Mouse (Mus musculus): ENCODE results near the gene Slit3. TPM values are rescaled to one million over a fixed set of nuclear protein-coding genes. Genes with fewer than 3 reads are reported as not detected.

Gene Slit3
- total and polyA plus RNA-seq, 3 experiments, result 0.76 TPM; not detected in 2

- Histone ChIP-seq H3K4me3 (ENCODE audit: low read depth, low read length) (no peak overlapping the region), H3K4me1 (ENCODE audit: insufficient read depth, low read depth, low read length) (no peaks in the 10 kb centered on the region), H3K27me3 (ENCODE audit: insufficient read depth, low read length) (no peaks in the 10 kb centered on the region), H3K36me3 (replicated peaks) (no peaks in the 10 kb centered on the region), H3K9me3 (replicated peaks) (peaks cover 58% of the 10 kb centered on the region)
- no peak for DNase-seq (ENCODE audit: low spot score)
- TF ChIP-seq GATA1 (IDR thresholded peaks at IDR 0.05; ENCODE audit: borderline replicate concordance, low read length) (no peak), GATA2 (IDR thresholded peaks at IDR 0.05; ENCODE audit: borderline replicate concordance, low read depth, low read length) (no peak), POLR2AphosphoS5 (IDR thresholded peaks at IDR 0.05; ENCODE audit: insufficient replicate concordance, low read depth, low read length) (no peak), CTCF (IDR thresholded peaks at IDR 0.05; ENCODE audit: low read depth, low read length) (no peak), TAL1 (conservative IDR thresholded peaks at IDR 0.05; ENCODE audit: low read depth, low read length) (no peak)
- no peak for ATAC-seq (ENCODE audit: extremely low read depth, insufficient number of reproducible peaks, low FRiP score, poor library complexity, severe bottlenecking)
Observed at GRCm38 (mm10) chr11:35587174-35587959, 466.3 kb downstream of the Slit3 start.

- H3K9me3 ChIP-seq (replicated peaks), result peaks cover 61% of the 10 kb centered on the region
- no peak overlapping the region for H3K4me3 ChIP-seq (ENCODE audit: low read depth, low read length)
- no peak for TF ChIP-seq GATA2 (IDR thresholded peaks at IDR 0.05; ENCODE audit: borderline replicate concordance, low read depth, low read length)
- TF ChIP-seq CTCF (IDR thresholded peaks at IDR 0.05; ENCODE audit: low read depth, low read length), result no peak
- TF ChIP-seq POLR2AphosphoS5 (IDR thresholded peaks at IDR 0.05; ENCODE audit: insufficient replicate concordance, low read depth, low read length), result no peak
- no peak for TF ChIP-seq GATA1 (IDR thresholded peaks at IDR 0.05; ENCODE audit: borderline replicate concordance, low read length)
- no peak for TF ChIP-seq TAL1 (conservative IDR thresholded peaks at IDR 0.05; ENCODE audit: low read depth, low read length)
- ATAC-seq (ENCODE audit: extremely low read depth, insufficient number of reproducible peaks, low FRiP score, poor library complexity, severe bottlenecking) (no peak), DNase-seq (ENCODE audit: low spot score) (no peak)
- no peaks in the 10 kb centered on the region for H3K4me1 ChIP-seq (ENCODE audit: insufficient read depth, low read depth, low read length)
- H3K27me3 ChIP-seq (ENCODE audit: insufficient read depth, low read length), result no peaks in the 10 kb centered on the region; the same call in 1 of the 2 replicates
- H3K36me3 ChIP-seq (replicated peaks), result no peaks in the 10 kb centered on the region
Observed at GRCm38 (mm10) chr11:35589892-35590291, 468.9 kb downstream of the Slit3 start.

GRCm38 (mm10) chr11:35593146-35594034 lies 472.4 kb downstream of the Slit3 start:
- TF ChIP-seq CTCF (IDR thresholded peaks at IDR 0.05; ENCODE audit: low read depth, low read length) (no peak), GATA2 (IDR thresholded peaks at IDR 0.05; ENCODE audit: borderline replicate concordance, low read depth, low read length) (no peak), TAL1 (conservative IDR thresholded peaks at IDR 0.05; ENCODE audit: low read depth, low read length) (no peak), GATA1 (IDR thresholded peaks at IDR 0.05; ENCODE audit: borderline replicate concordance, low read length) (no peak), POLR2AphosphoS5 (IDR thresholded peaks at IDR 0.05; ENCODE audit: insufficient replicate concordance, low read depth, low read length) (no peak)
- Histone ChIP-seq H3K4me1 (ENCODE audit: insufficient read depth, low read depth, low read length) (no peaks in the 10 kb centered on the region), H3K36me3 (replicated peaks) (no peaks in the 10 kb centered on the region), H3K4me3 (ENCODE audit: low read depth, low read length) (no peak overlapping the region), H3K9me3 (replicated peaks) (peaks cover 66% of the 10 kb centered on the region), H3K27me3 (ENCODE audit: insufficient read depth, low read length) (no peaks in the 10 kb centered on the region; the same call in 1 of the 2 replicates)
- DNase-seq (ENCODE audit: low spot score) (no peak), ATAC-seq (ENCODE audit: extremely low read depth, insufficient number of reproducible peaks, low FRiP score, poor library complexity, severe bottlenecking) (no peak)

- no peaks in the 10 kb centered on the region for H3K36me3 ChIP-seq (replicated peaks)
- H3K4me1 ChIP-seq (ENCODE audit: insufficient read depth, low read depth, low read length), result no peaks in the 10 kb centered on the region
- TF ChIP-seq CTCF (IDR thresholded peaks at IDR 0.05; ENCODE audit: low read depth, low read length), result no peak
- TF ChIP-seq GATA2 (IDR thresholded peaks at IDR 0.05; ENCODE audit: borderline replicate concordance, low read depth, low read length), result no peak
- TF ChIP-seq POLR2AphosphoS5 (IDR thresholded peaks at IDR 0.05; ENCODE audit: insufficient replicate concordance, low read depth, low read length), result no peak
- no peak for TF ChIP-seq GATA1 (IDR thresholded peaks at IDR 0.05; ENCODE audit: borderline replicate concordance, low read length)
- no peak for TF ChIP-seq TAL1 (conservative IDR thresholded peaks at IDR 0.05; ENCODE audit: low read depth, low read length)
- no peak for DNase-seq (ENCODE audit: low spot score)
- ATAC-seq (ENCODE audit: extremely low read depth, insufficient number of reproducible peaks, low FRiP score, poor library complexity, severe bottlenecking), result no peak
- no peaks in the 10 kb centered on the region; the same call in 1 of the 2 replicates for H3K27me3 ChIP-seq (ENCODE audit: insufficient read depth, low read length)
- H3K9me3 ChIP-seq (replicated peaks), result peaks cover 64% of the 10 kb centered on the region
- no peak overlapping the region for H3K4me3 ChIP-seq (ENCODE audit: low read depth, low read length)
Observed at GRCm38 (mm10) chr11:35596064-35596463, 475.0 kb downstream of the Slit3 start.

GRCm38 (mm10) chr11:35597882-35598281 lies 476.9 kb downstream of the Slit3 start:
- Histone ChIP-seq H3K9me3 (replicated peaks) (peaks cover 69% of the 10 kb centered on the region), H3K4me3 (ENCODE audit: low read depth, low read length) (no peak overlapping the region), H3K27me3 (ENCODE audit: insufficient read depth, low read length) (no peaks in the 10 kb centered on the region; the same call in 1 of the 2 replicates), H3K36me3 (replicated peaks) (no peaks in the 10 kb centered on the region), H3K4me1 (ENCODE audit: insufficient read depth, low read depth, low read length) (no peaks in the 10 kb centered on the region)
- no peak for ATAC-seq (ENCODE audit: extremely low read depth, insufficient number of reproducible peaks, low FRiP score, poor library complexity, severe bottlenecking)
- DNase-seq (ENCODE audit: low spot score), result no peak
- TF ChIP-seq TAL1 (conservative IDR thresholded peaks at IDR 0.05; ENCODE audit: low read depth, low read length), result no peak
- TF ChIP-seq POLR2AphosphoS5 (IDR thresholded peaks at IDR 0.05; ENCODE audit: insufficient replicate concordance, low read depth, low read length), result no peak
- no peak for TF ChIP-seq GATA2 (IDR thresholded peaks at IDR 0.05; ENCODE audit: borderline replicate concordance, low read depth, low read length)
- no peak for TF ChIP-seq GATA1 (IDR thresholded peaks at IDR 0.05; ENCODE audit: borderline replicate concordance, low read length)
- TF ChIP-seq CTCF (IDR thresholded peaks at IDR 0.05; ENCODE audit: low read depth, low read length), result no peak

- no peak for ATAC-seq (ENCODE audit: extremely low read depth, insufficient number of reproducible peaks, low FRiP score, poor library complexity, severe bottlenecking)
- H3K9me3 ChIP-seq (replicated peaks), result peaks cover 66% of the 10 kb centered on the region
- H3K4me1 ChIP-seq (ENCODE audit: insufficient read depth, low read depth, low read length), result no peaks in the 10 kb centered on the region
- H3K27me3 ChIP-seq (ENCODE audit: insufficient read depth, low read length), result no peaks in the 10 kb centered on the region; the same call in 1 of the 2 replicates
- TF ChIP-seq TAL1 (conservative IDR thresholded peaks at IDR 0.05; ENCODE audit: low read depth, low read length) (no peak), GATA1 (IDR thresholded peaks at IDR 0.05; ENCODE audit: borderline replicate concordance, low read length) (no peak), POLR2AphosphoS5 (IDR thresholded peaks at IDR 0.05; ENCODE audit: insufficient replicate concordance, low read depth, low read length) (no peak), GATA2 (IDR thresholded peaks at IDR 0.05; ENCODE audit: borderline replicate concordance, low read depth, low read length) (no peak), CTCF (IDR thresholded peaks at IDR 0.05; ENCODE audit: low read depth, low read length) (no peak)
- H3K4me3 ChIP-seq (ENCODE audit: low read depth, low read length), result no peak overlapping the region
- DNase-seq (ENCODE audit: low spot score), result no peak
- H3K36me3 ChIP-seq (replicated peaks), result no peaks in the 10 kb centered on the region
Observed at GRCm38 (mm10) chr11:35598732-35599131, 477.7 kb downstream of the Slit3 start.

All from G1E (cell line).